Mouse (Mus musculus) embryonic stem cell, embryonic (primary cell): ENCODE results near the gene Ppme1.

Experiments used
- CTCF ChIA-PET, 4 experiments: fragments of 300-600 bp in 2 of 4; fragments of 350-600 bp in 2 of 4; sonication (Branson Sonifier 250); formaldehyde crosslinking; loops; one replicate each; lab custom pipeline; 2022; ENCODE audit warnings: inconsistent platforms in 2 of 4; lab: Charles Lee
- POLR2A ChIA-PET, 4 experiments: fragments of 300-600 bp in 2 of 4; fragments of 350-600 bp in 2 of 4; sonication (Branson Sonifier 250); formaldehyde crosslinking; loops; one replicate each; lab custom pipeline; 2022; ENCODE audit warnings: antibody characterized with exemption in 4 of 4, inconsistent platforms in 1 of 4; lab: Charles Lee

Gene Ppme1

DNA sequence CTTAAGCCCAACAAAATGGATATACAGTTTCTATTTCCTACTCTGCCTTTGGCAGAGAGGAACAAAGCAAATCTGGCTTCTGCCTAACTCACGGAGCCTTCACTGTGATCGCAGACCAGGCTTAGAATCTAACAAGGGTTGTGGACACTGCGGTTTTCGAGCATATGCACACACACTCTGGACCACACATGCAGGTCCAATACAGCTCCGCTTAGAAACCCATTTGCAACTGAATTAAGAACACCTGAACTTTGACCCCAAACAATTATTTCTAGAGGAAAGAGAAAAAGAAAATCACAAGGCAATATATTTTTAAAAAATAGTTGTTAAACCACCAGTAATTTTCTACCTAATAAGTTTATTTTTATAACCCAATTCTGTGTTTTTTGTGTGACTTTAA is 15.8 kb downstream of the Ppme1 start:
- CTCF ChIA-PET = no interaction called here

DNA sequence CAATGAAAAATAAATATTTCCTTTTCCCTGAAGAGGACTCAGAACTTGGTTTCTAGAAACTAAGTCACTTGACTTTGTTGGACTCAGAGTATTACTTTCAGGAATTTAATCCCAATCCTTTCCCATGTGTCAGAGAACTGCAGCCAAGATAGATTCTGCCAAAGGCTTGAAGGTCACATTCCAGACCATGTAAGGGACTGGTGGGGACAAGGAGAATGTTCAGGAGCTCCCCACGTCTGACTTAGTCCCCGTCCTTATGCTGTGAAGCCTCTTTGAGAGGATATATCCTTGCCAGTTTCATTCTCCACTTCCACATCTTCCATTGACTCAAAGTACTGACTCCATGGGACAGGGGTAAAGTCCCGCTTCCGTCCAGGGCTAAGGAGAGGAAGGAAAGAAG is 17.1 kb downstream of the Ppme1 start:
- POLR2A ChIA-PET = no interaction called here
- CTCF ChIA-PET = no interaction called here

More for the DNA sequence above, 15.8 kb downstream of the Ppme1 start:
- POLR2A ChIA-PET = interaction anchor here in 1 of 4 experiments (0.9 to 1.3 kb wide), 2 partner anchors 11 to 14 kb away, joined by 3 to 4 read pairs; no protein-coding TSS in a partner anchor

DNA sequence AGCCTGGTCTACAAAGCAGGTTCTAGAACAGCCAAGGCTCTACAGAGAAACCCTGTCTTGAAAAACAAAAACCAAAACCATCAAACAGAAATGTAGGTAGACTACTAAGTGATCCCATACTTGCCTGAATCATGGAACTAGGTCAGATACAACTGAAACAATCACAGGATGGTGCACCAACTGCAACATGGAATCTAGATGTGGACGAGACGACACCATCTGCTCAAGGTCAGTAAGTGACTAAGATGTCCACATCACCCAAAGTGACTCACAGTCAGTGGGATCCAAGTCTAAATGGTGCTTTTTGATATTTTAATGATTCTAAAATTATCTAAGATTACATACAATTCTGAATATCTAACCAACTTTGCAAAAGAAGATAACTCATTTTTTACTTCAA is 36.2 kb downstream of the Ppme1 start:
- CTCF ChIA-PET = no interaction called here

DNA sequence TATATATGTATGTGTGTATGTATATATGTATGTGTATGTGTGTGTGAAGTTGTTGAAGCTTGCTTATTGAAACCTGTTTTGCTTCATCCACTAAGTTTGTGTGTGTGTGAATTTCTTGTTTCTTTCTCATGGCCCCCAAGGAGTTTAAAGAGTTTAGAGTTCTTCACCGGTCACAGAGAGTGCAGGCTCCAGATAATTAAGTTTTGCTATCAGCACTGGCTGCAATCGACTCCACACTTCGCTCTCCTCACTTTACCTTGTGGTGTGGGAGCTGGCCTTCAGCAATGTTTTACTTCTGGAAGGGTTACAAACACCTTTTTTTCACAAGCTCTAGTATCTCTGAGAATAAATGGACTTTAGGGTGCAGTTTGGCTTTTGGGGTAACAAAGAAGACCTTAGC is 40.8 kb downstream of the Ppme1 start:
- POLR2A ChIA-PET = no interaction called here
- CTCF ChIA-PET = interaction anchor here in 1 of 4 experiments (0.6 kb wide), 1 partner anchor 55 kb away, joined by 9 read pairs; no protein-coding TSS in a partner anchor

More for the DNA sequence above, 36.2 kb downstream of the Ppme1 start:
- POLR2A ChIA-PET = no interaction called here

DNA sequence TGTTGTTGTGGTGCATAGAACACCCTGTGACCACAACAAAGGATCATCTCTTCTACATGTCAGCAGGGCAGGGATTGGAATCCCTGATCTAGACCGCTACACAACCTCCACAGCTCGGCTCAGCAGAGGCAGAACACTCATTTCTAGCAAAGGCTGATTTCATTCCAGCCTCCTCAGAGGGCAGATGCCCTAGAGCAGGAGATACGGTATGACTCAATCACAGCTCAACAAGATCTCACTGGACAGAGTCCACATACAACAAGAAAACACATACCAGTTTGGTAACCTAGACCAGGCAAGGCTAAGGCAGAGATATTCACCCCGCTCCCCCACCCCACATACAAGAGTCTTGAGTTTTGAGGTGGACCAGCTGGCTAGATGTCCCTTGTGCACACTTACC is 43.5 kb downstream of the Ppme1 start:
- ChIA-PET POLR2A (no interaction called here), CTCF (interaction anchor here in 2 of 4 experiments (1.1 to 1.2 kb wide), 2 partner anchors 54 to 100 kb away, joined by 3 read pairs; no protein-coding TSS in a partner anchor)

DNA sequence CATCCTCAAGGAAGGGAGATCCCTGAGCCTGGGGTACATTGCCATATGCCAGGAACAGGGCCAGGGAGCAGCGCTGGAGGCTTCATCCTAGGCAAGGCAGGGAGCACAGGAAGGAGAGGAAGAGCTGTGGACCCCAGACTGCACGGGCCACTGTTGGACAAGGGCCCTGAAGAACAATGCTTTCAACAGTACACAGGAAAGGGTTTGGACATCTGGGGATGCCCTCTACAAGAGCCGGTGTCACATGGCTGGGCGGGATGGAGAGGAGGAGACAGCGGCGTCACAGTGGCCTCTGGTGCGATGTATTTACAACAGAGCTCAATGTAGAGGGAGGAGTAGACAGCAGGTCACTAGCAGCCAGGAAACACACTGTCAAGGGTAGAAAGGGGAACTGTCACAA is 44.6 kb downstream of the Ppme1 start:
- CTCF ChIA-PET = interaction anchor here in 2 of 4 experiments (0.7 to 1.2 kb wide), 3 partner anchors 53 to 372 kb away, joined by 3 to 4 read pairs (median 3); no protein-coding TSS in a partner anchor
- POLR2A ChIA-PET = interaction anchor here in 1 of 4 experiments (0.6 kb wide), 1 partner anchor 79 kb away, joined by 3 read pairs; no protein-coding TSS in a partner anchor

DNA sequence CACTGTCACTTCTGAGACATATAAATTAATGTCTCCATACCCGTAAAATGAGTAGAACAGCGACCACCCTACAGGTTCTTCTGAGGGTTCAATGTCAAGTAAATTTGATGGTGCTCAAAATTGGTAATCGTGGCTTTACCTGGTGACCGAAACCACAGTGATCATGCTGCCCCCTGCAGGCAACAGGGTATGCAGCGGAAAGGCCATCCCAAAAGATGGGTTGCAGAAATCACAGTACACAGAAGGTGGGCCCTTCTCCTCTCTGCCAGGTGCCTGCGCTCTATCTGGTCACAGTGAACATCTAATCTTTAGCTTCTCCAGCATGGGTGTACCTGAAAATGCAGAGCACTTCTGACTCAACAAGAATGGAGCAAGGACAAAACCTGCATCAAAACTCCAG is 46.6 kb downstream of the Ppme1 start:
- POLR2A ChIA-PET = interaction anchor here in 1 of 4 experiments (0.9 to 1.6 kb wide), 2 partner anchors 37 to 82 kb away, joined by 3 to 4 read pairs; no protein-coding TSS in a partner anchor
- CTCF ChIA-PET = interaction anchor here in 3 of 4 experiments (0.8 to 1.6 kb wide), 8 partner anchors 8 to 337 kb away, joined by 3 to 8 read pairs (median 4); no protein-coding TSS in a partner anchor

DNA sequence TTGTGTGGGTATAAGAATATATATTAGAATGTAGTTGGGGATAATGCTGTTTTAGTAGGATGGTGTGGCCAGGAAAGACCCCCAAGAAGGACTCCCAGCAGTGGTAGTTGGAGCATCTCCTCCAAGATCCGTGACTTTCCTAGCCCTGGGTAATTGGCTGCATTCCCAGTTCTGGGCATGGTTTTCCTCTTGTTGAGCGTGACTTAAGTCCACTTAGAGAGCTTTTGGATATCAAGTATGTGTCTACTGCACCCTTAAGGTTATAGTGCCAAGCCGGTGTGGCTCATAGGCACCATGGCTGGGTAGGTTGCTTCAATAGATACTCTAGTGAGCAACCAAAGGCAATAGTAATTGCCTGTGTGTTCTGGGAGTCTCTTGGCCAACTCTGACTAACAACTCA is 48.4 kb downstream of the Ppme1 start:
- CTCF ChIA-PET = no interaction called here
- POLR2A ChIA-PET = no interaction called here

DNA sequence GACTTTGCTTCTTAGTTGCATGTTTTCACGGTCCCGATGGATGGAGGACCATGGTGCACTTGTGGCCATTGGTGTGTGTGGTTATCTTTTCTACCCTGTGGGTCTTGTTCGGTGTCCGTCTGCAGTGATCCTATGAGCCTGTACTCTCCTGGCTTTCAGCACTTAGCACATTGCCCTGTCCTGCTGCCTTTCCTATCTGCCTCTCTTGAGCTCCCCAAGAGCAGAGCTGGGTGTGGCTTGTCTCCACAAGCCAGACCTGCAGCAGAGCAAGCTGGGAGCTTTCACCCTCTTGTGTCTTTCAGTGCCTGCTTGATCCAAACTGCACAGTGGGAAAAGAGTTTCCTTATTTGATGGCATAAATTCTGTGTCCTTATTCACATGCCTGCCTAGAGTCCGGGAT is 54.6 kb downstream of the Ppme1 start:
- ChIA-PET POLR2A (interaction anchor here in 2 of 4 experiments (0.6 kb wide), 2 partner anchors 15 to 246 kb away, joined by 3 read pairs; no protein-coding TSS in a partner anchor), CTCF (interaction anchor here in 1 of 4 experiments (1.0 kb wide), 1 partner anchor 9 kb away, joined by 3 read pairs; no protein-coding TSS in a partner anchor)

DNA sequence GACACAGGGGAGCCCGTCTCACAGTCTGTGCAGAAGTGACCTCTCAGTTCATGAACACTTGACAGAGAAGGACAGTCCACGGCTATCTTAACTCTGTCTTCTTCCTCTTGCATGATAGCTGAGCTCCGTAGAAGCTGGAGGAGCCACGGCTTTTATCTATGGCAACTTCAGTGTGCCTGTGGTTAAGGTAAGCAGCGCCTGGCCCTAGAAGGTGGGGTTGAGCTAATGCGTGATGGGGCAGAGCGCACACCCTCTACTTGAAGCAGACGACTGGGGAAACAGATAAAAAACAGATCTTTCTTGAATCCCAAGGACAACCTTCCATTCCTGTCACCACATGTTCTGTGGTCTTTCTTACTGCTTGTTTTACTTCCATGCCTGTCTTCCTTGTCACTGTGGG is 55.2 kb downstream of the Ppme1 start:
- ChIA-PET CTCF (interaction anchor here in 2 of 4 experiments (0.6 to 1.0 kb wide), 2 partner anchors 9 to 50 kb away, joined by 3 read pairs; no protein-coding TSS in a partner anchor), POLR2A (interaction anchor here in 1 of 4 experiments (0.5 kb wide), 1 partner anchor 42 kb away, joined by 4 read pairs; no protein-coding TSS in a partner anchor)

DNA sequence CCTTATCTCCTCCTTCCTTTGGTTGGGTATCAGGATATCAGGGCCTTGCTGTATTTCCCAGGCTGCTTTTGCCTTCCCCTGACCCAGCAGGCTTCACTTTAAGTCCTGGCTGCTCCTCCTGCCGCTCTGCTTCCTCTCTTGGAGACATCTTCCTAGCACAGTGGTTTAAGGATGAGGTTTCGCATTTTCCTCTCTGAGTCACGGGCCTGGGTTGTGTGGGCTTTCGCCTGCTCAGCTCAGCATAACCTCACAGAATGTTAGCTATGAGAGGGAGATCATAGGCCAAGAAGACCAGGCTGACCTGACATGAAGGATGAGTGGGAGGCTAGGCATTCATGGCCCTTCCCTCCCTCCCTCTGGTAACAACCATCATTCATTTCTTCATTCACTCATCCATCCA is 59.4 kb downstream of the Ppme1 start:
- ChIA-PET CTCF (no interaction called here), POLR2A (interaction anchor here in 1 of 4 experiments (1.5 kb wide), 1 partner anchor 10 kb away, joined by 5 read pairs; no protein-coding TSS in a partner anchor)

DNA sequence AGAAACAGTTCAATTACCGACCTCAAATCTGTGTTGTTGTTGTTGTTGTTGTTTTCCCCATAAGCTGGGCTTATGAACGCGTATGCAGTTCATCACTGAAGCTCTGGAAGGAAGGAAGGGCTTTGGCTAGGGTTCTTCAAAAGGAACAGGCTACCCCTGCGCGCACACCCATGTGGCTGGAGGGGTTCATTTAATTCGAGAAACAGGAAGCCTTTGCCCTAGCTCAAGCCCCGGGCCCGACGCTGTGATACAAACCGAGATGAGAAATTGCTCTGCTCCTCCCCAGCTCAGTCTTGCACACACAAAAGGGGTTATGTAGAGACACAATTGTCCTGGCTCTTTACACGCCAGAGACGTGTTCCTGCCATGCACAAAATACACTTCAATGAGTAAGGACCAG is 61.8 kb downstream of the Ppme1 start:
- ChIA-PET POLR2A (no interaction called here), CTCF (interaction anchor here in 1 of 4 experiments (0.7 kb wide), 1 partner anchor 1151 kb away, joined by 4 read pairs; no protein-coding TSS in a partner anchor)

DNA sequence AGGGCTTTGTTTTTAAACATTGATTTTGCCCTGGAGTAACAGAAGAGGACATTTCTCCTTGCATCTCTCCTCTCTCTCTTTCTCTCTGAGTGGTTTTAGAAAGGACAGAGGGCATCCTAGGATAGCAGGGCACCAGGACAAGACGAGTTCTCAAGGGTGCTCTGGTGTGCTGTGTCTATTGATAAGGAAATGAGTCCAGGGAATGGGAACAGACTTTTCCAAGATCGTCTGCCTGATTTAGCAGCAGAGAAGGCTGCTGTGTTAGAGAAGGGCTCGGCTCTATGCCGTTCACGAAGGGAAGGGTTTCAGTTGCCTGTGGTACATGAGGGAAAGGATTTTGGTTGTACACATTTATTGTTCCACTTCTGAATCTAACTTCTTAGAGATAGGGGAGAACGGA is 62.4 kb downstream of the Ppme1 start:
- CTCF ChIA-PET = interaction anchor here in 1 of 4 experiments (0.7 kb wide), 1 partner anchor 1151 kb away, joined by 4 read pairs; no protein-coding TSS in a partner anchor
- POLR2A ChIA-PET = no interaction called here

DNA sequence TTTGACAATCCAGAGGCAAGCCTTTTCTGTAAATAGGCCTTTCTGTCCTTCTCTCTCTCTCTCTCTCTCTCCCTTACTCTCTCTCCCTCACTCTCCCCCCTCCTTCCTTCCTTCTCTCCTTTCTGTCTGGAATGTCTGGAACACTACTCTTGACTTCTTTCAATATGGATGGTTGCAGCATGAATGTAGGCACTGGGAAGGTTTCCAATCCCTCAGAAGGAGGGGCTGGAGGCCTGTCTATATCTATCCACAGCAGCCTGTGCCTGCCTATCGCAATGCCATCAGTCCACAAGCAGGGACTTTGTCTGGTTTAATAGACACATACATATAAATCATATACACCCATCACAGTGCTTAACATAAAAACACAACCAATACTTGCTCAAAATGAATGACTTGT is 62.9 kb downstream of the Ppme1 start:
- ChIA-PET CTCF (no interaction called here), POLR2A (interaction anchor here in 2 of 4 experiments (0.8 to 1.3 kb wide), 2 partner anchors 12 to 150 kb away, joined by 3 to 5 read pairs; partner anchors contain the start of gene Lipt2 (in 1 of the 2))

DNA sequence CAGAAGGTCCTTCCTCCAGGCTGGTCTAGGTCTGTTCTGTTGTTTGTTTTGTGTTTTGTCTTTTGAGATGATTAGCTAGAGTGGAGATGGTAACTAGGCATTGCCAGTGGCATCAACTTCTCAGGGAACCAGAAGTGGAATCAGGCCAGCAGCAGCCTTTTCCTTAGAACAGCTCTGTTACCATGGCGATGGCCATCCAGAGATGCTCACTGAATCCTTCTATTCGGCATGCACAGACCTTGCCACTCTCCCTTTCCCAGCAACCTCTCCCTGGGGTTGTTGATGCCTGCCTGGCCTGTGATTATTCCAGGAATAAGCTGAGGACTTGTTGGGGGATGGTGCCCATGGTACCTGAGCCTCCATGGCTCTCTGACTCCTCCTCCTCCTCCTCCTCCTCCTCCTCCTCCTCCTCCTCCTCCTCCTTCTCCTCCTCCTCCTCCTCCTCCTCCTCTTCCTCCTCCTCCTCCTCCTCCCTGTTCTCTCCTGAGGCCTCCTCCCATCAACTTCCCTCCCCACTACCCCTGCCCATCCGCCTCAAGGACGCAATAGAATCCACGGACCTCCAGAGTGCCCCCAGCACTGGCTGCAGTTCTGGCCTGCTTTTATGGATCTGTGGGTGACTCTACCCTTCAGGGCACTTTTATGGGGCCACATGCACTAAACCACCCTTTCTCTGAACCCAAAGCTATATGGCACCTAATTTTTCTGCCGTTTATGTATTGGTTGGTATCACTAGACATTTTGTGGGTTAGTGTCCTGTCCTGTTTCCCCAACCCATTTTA is 64.0 kb downstream of the Ppme1 start:
- ChIA-PET POLR2A (interaction anchor here in 2 of 4 experiments (0.6 to 1.3 kb wide), 3 partner anchors 11 to 149 kb away, joined by 3 to 5 read pairs (median 3); partner anchors contain the start of gene Lipt2 (in 1 of the 2)), CTCF (interaction anchor here in 1 of 4 experiments (0.6 kb wide), 1 partner anchor 279 kb away, joined by 3 read pairs; no protein-coding TSS in a partner anchor)

DNA sequence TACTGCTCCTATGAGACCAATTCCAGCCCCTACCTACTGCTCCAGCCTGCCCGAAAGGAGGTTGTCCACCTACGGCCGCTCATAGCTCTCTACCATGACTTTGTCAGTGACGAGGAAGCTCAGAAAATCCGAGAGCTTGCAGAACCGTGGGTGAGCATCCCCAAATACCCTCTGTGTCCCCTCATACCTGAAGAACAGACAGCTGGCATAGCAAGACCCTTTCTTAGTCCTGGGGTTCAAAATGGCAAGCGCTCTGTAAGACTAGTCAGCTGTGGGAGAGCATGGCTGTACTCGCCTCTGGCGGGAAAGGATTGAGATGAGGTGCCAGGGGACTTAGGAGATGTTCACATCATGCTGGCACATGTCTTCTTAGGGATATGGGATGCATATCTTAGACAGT is 66.2 kb downstream of the Ppme1 start:
- CTCF ChIA-PET = no interaction called here
- POLR2A ChIA-PET = no interaction called here

DNA sequence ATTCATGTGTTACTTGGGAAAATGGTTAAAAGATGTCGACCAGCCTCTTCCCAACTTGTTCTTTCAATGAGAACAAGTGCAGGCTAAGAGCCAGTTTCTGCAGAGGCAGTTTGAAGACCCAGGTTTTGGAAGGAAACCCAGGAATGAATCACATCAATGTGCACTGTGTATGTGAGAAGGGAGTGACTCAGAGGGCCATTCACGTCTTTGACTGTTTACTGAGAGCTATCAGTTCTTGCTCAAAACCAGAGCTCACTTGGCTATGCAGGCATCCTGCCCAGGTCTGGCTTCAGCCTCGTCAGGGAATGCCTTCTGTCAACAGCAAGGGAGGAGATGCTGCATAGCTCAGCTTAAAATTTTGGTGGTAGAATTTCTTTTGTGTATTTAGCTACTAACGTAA is 69.8 kb downstream of the Ppme1 start:
- CTCF ChIA-PET = interaction anchor here in 1 of 4 experiments (2.0 kb wide), 1 partner anchor 26 kb away, joined by 6 read pairs; no protein-coding TSS in a partner anchor
- POLR2A ChIA-PET = interaction anchor here in 2 of 4 experiments (1.1 to 1.8 kb wide), 4 partner anchors 11 to 192 kb away, joined by 3 to 5 read pairs (median 4); no protein-coding TSS in a partner anchor

DNA sequence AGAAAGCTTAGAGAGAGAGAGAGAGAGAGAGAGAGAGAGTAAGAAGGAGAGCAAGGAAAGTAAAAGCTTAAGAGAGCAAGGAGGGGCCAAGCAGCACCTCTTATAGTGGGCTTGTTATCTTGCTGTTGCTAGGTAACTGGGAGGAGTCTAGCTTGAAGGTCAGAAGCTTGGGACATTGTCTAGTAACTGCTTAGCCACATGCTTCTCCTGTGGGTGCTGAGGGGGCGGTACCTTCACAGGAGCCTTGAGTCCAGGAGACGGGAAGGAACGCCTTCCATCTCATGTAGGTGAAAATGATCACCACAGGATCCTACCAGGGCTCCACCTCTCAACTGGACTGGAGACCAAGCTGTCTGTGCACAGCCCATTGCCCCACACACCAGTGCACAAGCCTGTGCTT is 70.7 kb downstream of the Ppme1 start:
- POLR2A ChIA-PET = interaction anchor here in 3 of 4 experiments (0.8 to 1.4 kb wide), 3 partner anchors 9 to 765 kb away, joined by 3 to 4 read pairs (median 4); no protein-coding TSS in a partner anchor
- CTCF ChIA-PET = interaction anchor here in 1 of 4 experiments (0.7 to 2.0 kb wide), 2 partner anchors 25 to 78 kb away, joined by 3 to 6 read pairs; no protein-coding TSS in a partner anchor
